Mouse (Mus musculus) ES-E14 (cell line): ENCODE results near the gene Cfap74. TPM values are rescaled to one million over a fixed set of nuclear protein-coding genes. Genes with fewer than 3 reads are reported as not detected.

Experiments
- DNase-seq: peaks from one replicate; pipeline ENCODE4 v3.0.0-alpha.2; 2013; ENCODE audit warnings: low read depth, low spot score
- H3K27ac ChIP-seq: 2 replicates; pipeline ENCODE4 v1.5.1; 2012; ENCODE audit warnings: low read depth, mild to moderate bottlenecking, low read length, moderate library complexity, mixed read lengths; ENCODE audit not compliant: poor library complexity, insufficient read depth, severe bottlenecking
- H3K36me3 ChIP-seq: 2 replicates; pipeline ENCODE4 v1.6.1; 2012; ENCODE audit warnings: mild to moderate bottlenecking, low read length, moderate library complexity, mixed read lengths; ENCODE audit not compliant: control insufficient read depth, poor library complexity, insufficient read depth, severe bottlenecking
- H3K4me1 ChIP-seq, 2 experiments: fragments of 150-350 bp in 1 of 2; sonication (generic) in 1 of 2; 2 replicates each; pipeline ENCODE4 v1.6.1; 2012; ENCODE audit warnings: low read length in 2 of 2, mild to moderate bottlenecking in 1 of 2, mixed read lengths in 1 of 2; ENCODE audit not compliant: control insufficient read depth in 2 of 2, insufficient read depth in 2 of 2, poor library complexity in 1 of 2
- H3K4me3 ChIP-seq, 2 experiments: fragments of 150-350 bp in 1 of 2; sonication (generic) in 1 of 2; 2 replicates each; pipeline ENCODE4 v1.5.1; 2012; ENCODE audit warnings: low read length in 2 of 2, low read depth in 1 of 2, mild to moderate bottlenecking in 1 of 2, mixed read lengths in 1 of 2; ENCODE audit not compliant: insufficient read depth in 1 of 2, poor library complexity in 1 of 2, severe bottlenecking in 1 of 2
- H3K9ac ChIP-seq: 2 replicates; pipeline ENCODE4 v1.6.1; 2012; ENCODE audit warnings: low read depth, mild to moderate bottlenecking, low read length, mixed read lengths; ENCODE audit not compliant: poor library complexity, insufficient read depth, severe bottlenecking
- H3K9me3 ChIP-seq: fragments of 150-350 bp; sonication (generic); 2 replicates; pipeline ENCODE4 v1.6.1; 2012; ENCODE audit warnings: low read depth, mild to moderate bottlenecking, low read length; ENCODE audit not compliant: control insufficient read depth, insufficient read depth
- CHD2 ChIP-seq: IDR thresholded peaks from 2 replicates; pipeline ENCODE4 v1.6.1; 2014; ENCODE audit warnings: mild to moderate bottlenecking, low read depth, low read length, inconsistent platforms
- HCFC1 ChIP-seq: IDR thresholded peaks from 2 replicates; pipeline ENCODE4 v1.6.1; 2012; ENCODE audit warnings: low read length, inconsistent platforms, borderline replicate concordance; ENCODE audit not compliant: insufficient read depth
- MAFK ChIP-seq: IDR thresholded peaks from 2 replicates; pipeline ENCODE4 v1.6.1; 2014; ENCODE audit warnings: mild to moderate bottlenecking, low read depth, low read length, inconsistent platforms; ENCODE audit not compliant: insufficient read depth
- ZC3H11A ChIP-seq: IDR thresholded peaks from 2 replicates; pipeline ENCODE4 v1.6.1; 2012; ENCODE audit warnings: low read depth, mild to moderate bottlenecking, inconsistent platforms, low read length, borderline replicate concordance
- ZNF384 ChIP-seq: IDR thresholded peaks from 2 replicates; pipeline ENCODE4 v1.6.1; 2012; ENCODE audit warnings: low read depth, low read length, inconsistent platforms
- in situ Hi-C, 2 experiments: fragments of 600-800 bp; cut with MboI; formaldehyde crosslinking; loops; one replicate each; pipeline ENCODE4 v1.15.1; 2025; ENCODE audit warnings: low sequenced_read_pairs in 2 of 2, inconsistent platforms in 1 of 2; ENCODE audit not compliant: unreplicated experiment in 2 of 2
- total RNA-seq: library from RNA; depleted of rRNA; stranded (reverse); fragments of 300-350 nt; gene quantifications from 2 replicates; pipeline ENCODE4 v1.2.3, GENCODE M21; 2012

Gene Cfap74
- total RNA-seq, 1 experiment = 4.8 TPM

- H3K4me3 ChIP-seq = no peak overlapping the region
- in situ Hi-C loops = no loop called here
Observed at GRCm38 (mm10) chr4:155423988-155424387, 15.0 kb downstream of the Cfap74 start.

GRCm38 (mm10) chr4:155426272-155426671, 17.3 kb downstream of the Cfap74 start:
- DNase-seq = no peak
- no peak overlapping the region for H3K4me3 ChIP-seq
- in situ Hi-C loops = no loop called here
- no peak overlapping the region for H3K9ac ChIP-seq
- TF ChIP-seq CHD2 = no peak
- no peak for TF ChIP-seq ZC3H11A
- TF ChIP-seq HCFC1 = no peak
- no peak for TF ChIP-seq MAFK
- TF ChIP-seq ZNF384 = no peak
- no peaks in the 10 kb centered on the region for H3K36me3 ChIP-seq
- no peaks in the 10 kb centered on the region for H3K9me3 ChIP-seq
- no peaks in the 10 kb centered on the region for H3K4me1 ChIP-seq
- H3K27ac ChIP-seq = no peak overlapping the region

More at GRCm38 (mm10) chr4:155423988-155424387, 15.0 kb downstream of the Cfap74 start:
- DNase-seq = no peak
- no peaks in the 10 kb centered on the region for H3K4me1 ChIP-seq
- no peak overlapping the region for H3K27ac ChIP-seq
- no peak for TF ChIP-seq MAFK
- TF ChIP-seq CHD2 = no peak
- no peak for TF ChIP-seq ZC3H11A
- TF ChIP-seq ZNF384 = no peak
- no peak for TF ChIP-seq HCFC1
- H3K9me3 ChIP-seq = no peaks in the 10 kb centered on the region
- H3K36me3 ChIP-seq = no peaks in the 10 kb centered on the region
- H3K9ac ChIP-seq = no peak overlapping the region

DNA sequence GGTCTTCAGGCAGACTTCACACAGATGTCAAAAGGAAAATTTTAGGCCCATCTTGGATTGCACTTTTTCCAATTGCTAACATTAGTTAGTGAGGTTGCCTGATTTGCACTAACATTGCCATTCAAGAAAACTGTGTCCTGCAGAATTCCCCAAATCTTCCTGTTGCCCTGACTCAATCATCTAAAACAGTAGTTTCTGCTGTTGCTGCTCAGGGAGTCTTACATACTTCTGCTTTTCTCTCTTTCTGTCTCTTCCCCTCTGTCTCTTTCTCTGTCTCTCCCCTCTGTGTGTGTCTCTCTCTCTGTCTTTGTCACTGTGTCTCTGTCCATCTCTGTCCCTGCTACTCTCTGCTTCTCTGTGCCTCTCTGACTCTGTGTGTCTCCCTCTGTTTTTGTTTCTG, 19.5 kb downstream of the Cfap74 start:
- no peak for DNase-seq
- Histone ChIP-seq H3K4me1 (no peaks in the 10 kb centered on the region), H3K9ac (no peak overlapping the region), H3K9me3 (no peaks in the 10 kb centered on the region), H3K4me3 (no peak overlapping the region), H3K27ac (no peak overlapping the region), H3K36me3 (no peaks in the 10 kb centered on the region)
- in situ Hi-C loops = no loop called here
- TF ChIP-seq HCFC1 (no peak), CHD2 (no peak), ZNF384 (no peak), ZC3H11A (no peak), MAFK (no peak)

GRCm38 (mm10) chr4:155429202-155429601, 20.2 kb downstream of the Cfap74 start:
- no peaks in the 10 kb centered on the region for H3K36me3 ChIP-seq
- no peaks in the 10 kb centered on the region for H3K4me1 ChIP-seq
- H3K4me3 ChIP-seq = no peak overlapping the region
- no peak for TF ChIP-seq HCFC1
- no peak for TF ChIP-seq ZC3H11A
- no peak for TF ChIP-seq CHD2
- TF ChIP-seq MAFK = no peak
- no peak for TF ChIP-seq ZNF384
- DNase-seq = no peak
- no peaks in the 10 kb centered on the region for H3K9me3 ChIP-seq
- H3K27ac ChIP-seq = no peak overlapping the region
- in situ Hi-C loops = no loop called here
- H3K9ac ChIP-seq = no peak overlapping the region

- Histone ChIP-seq H3K9ac (no peak overlapping the region), H3K9me3 (no peaks in the 10 kb centered on the region), H3K36me3 (no peaks in the 10 kb centered on the region), H3K4me3 (no peak overlapping the region), H3K27ac (no peak overlapping the region), H3K4me1 (no peaks in the 10 kb centered on the region)
- no peak for DNase-seq
- TF ChIP-seq ZNF384 = no peak
- in situ Hi-C loops = no loop called here
Observed at GRCm38 (mm10) chr4:155432358-155432757, 23.4 kb downstream of the Cfap74 start.
